1 mouse cellular context compared by ENCODE assay signal in genomic region chr11:113627785-113628184, GRCm38 (mm10).
TF ChIP-seq lines count a peak whose summit lies in the region.

No protein-coding gene starts in this region.

TF ChIP-seq in MEL, 35 proteins besides CTCF, POLR2A, EP300 and RAD21:
- TF ChIP-seq TCF12 (IDR thresholded peaks at IDR 0.05; ENCODE audit: low read depth, low read length) (no peak), SMC3 (IDR thresholded peaks at IDR 0.05; ENCODE audit: low read depth, low read length) (peak; percentile 72), MYB (IDR thresholded peaks at IDR 0.05; ENCODE audit: low read depth, low read length) (no peak), ZC3H11A (IDR thresholded peaks at IDR 0.05; ENCODE audit: low read depth, low read length) (peak; percentile 28; the same call in 1 of the 2 replicates)
